Mouse (Mus musculus): Measurements from ENCODE around the gene Stt3b. TPM values are rescaled to one million over a fixed set of nuclear protein-coding genes. Genes with fewer than 3 reads are reported as not detected.

Gene Stt3b
- total RNA-seq, 1 experiment from 2014 or later: 88.1 TPM

- no peak for ATAC-seq (replicated peaks; ENCODE audit: insufficient number of reproducible peaks, low FRiP score, low TSS enrichment, poor library complexity, severe bottlenecking)
These were observed 10.8 kb upstream of the Stt3b start for GRCm38 (mm10) chr9:115321052-115321451.

GRCm38 (mm10) chr9:115320156-115320555 is 9.9 kb upstream of the Stt3b start:
- no peak for ATAC-seq (replicated peaks; ENCODE audit: insufficient number of reproducible peaks, low FRiP score, low TSS enrichment, poor library complexity, severe bottlenecking)

GRCm38 (mm10) chr9:115318621-115319375 is 8.6 kb upstream of the Stt3b start:
- no peak for ATAC-seq (replicated peaks; ENCODE audit: insufficient number of reproducible peaks, low FRiP score, low TSS enrichment, poor library complexity, severe bottlenecking)

GRCm38 (mm10) chr9:115317049-115317448 is 6.8 kb upstream of the Stt3b start:
- ATAC-seq (replicated peaks; ENCODE audit: insufficient number of reproducible peaks, low FRiP score, low TSS enrichment, poor library complexity, severe bottlenecking): no peak

- no peak for ATAC-seq (replicated peaks; ENCODE audit: insufficient number of reproducible peaks, low FRiP score, low TSS enrichment, poor library complexity, severe bottlenecking)
These were observed 4.3 kb upstream of the Stt3b start for GRCm38 (mm10) chr9:115314556-115314955.

GRCm38 (mm10) chr9:115313830-115314229 is 3.6 kb upstream of the Stt3b start:
- no peak for ATAC-seq (replicated peaks; ENCODE audit: insufficient number of reproducible peaks, low FRiP score, low TSS enrichment, poor library complexity, severe bottlenecking)

- ATAC-seq (replicated peaks; ENCODE audit: insufficient number of reproducible peaks, low FRiP score, low TSS enrichment, poor library complexity, severe bottlenecking): no peak
These were observed 951 bp upstream of the Stt3b start for GRCm38 (mm10) chr9:115311223-115311520.

GRCm38 (mm10) chr9:115309977-115310345 is 260 bp downstream of the Stt3b start:
- ATAC-seq (replicated peaks; ENCODE audit: insufficient number of reproducible peaks, low FRiP score, low TSS enrichment, poor library complexity, severe bottlenecking): peak; percentile 30

- ATAC-seq (replicated peaks; ENCODE audit: insufficient number of reproducible peaks, low FRiP score, low TSS enrichment, poor library complexity, severe bottlenecking): no peak
These were observed 745 bp downstream of the Stt3b start for GRCm38 (mm10) chr9:115309381-115309971.

- no peak for ATAC-seq (replicated peaks; ENCODE audit: insufficient number of reproducible peaks, low FRiP score, low TSS enrichment, poor library complexity, severe bottlenecking)
These were observed 1.3 kb downstream of the Stt3b start for GRCm38 (mm10) chr9:115308941-115309380.

GRCm38 (mm10) chr9:115308401-115308800 is 1.8 kb downstream of the Stt3b start:
- no peak for ATAC-seq (replicated peaks; ENCODE audit: insufficient number of reproducible peaks, low FRiP score, low TSS enrichment, poor library complexity, severe bottlenecking)

- ATAC-seq (replicated peaks; ENCODE audit: insufficient number of reproducible peaks, low FRiP score, low TSS enrichment, poor library complexity, severe bottlenecking): no peak
These were observed 4.0 kb downstream of the Stt3b start for GRCm38 (mm10) chr9:115306202-115306601.

GRCm38 (mm10) chr9:115304149-115304548 is 6.1 kb downstream of the Stt3b start:
- ATAC-seq (replicated peaks; ENCODE audit: insufficient number of reproducible peaks, low FRiP score, low TSS enrichment, poor library complexity, severe bottlenecking): no peak

- 0 out of 2 replicates have a peak, but pooled peaks have one; percentile 25 for ATAC-seq (replicated peaks; ENCODE audit: insufficient number of reproducible peaks, low FRiP score, low TSS enrichment, poor library complexity, severe bottlenecking)
These were observed 8.6 kb downstream of the Stt3b start for GRCm38 (mm10) chr9:115301593-115301992.

GRCm38 (mm10) chr9:115301002-115301579 is 9.1 kb downstream of the Stt3b start:
- no peak for ATAC-seq (replicated peaks; ENCODE audit: insufficient number of reproducible peaks, low FRiP score, low TSS enrichment, poor library complexity, severe bottlenecking)

GRCm38 (mm10) chr9:115296738-115297137 is 13.5 kb downstream of the Stt3b start:
- ATAC-seq (replicated peaks; ENCODE audit: insufficient number of reproducible peaks, low FRiP score, low TSS enrichment, poor library complexity, severe bottlenecking): no peak

GRCm38 (mm10) chr9:115293920-115294594 is 16.2 kb downstream of the Stt3b start:
- ATAC-seq (replicated peaks; ENCODE audit: insufficient number of reproducible peaks, low FRiP score, low TSS enrichment, poor library complexity, severe bottlenecking): no peak

GRCm38 (mm10) chr9:115287774-115288434 is 22.3 kb downstream of the Stt3b start:
- no peak for ATAC-seq (replicated peaks; ENCODE audit: insufficient number of reproducible peaks, low FRiP score, low TSS enrichment, poor library complexity, severe bottlenecking)

GRCm38 (mm10) chr9:115284385-115284784 is 25.8 kb downstream of the Stt3b start:
- no peak for ATAC-seq (replicated peaks; ENCODE audit: insufficient number of reproducible peaks, low FRiP score, low TSS enrichment, poor library complexity, severe bottlenecking)

Data from monocyte, adult 5-6 weeks (primary cell).